Mouse (Mus musculus) adrenal gland, adult 8-10 months (tissue): ENCODE measurements around the gene Slc12a7. TPM values are rescaled to one million over a fixed set of nuclear protein-coding genes. Genes with fewer than 3 reads are reported as not detected.

Source experiments
- DNase-seq: peaks from one replicate; pipeline ENCODE4 v3.0.0; 2022
- total RNA-seq, 4 experiments: library from RNA; stranded (reverse); gene quantifications; 2 replicates each; pipeline ENCODE4 v1.2.4; 2022

Gene Slc12a7
- total RNA-seq, 4 experiments from 2014 or later: 42.4 to 95.1 (median 62.1) TPM

DNA sequence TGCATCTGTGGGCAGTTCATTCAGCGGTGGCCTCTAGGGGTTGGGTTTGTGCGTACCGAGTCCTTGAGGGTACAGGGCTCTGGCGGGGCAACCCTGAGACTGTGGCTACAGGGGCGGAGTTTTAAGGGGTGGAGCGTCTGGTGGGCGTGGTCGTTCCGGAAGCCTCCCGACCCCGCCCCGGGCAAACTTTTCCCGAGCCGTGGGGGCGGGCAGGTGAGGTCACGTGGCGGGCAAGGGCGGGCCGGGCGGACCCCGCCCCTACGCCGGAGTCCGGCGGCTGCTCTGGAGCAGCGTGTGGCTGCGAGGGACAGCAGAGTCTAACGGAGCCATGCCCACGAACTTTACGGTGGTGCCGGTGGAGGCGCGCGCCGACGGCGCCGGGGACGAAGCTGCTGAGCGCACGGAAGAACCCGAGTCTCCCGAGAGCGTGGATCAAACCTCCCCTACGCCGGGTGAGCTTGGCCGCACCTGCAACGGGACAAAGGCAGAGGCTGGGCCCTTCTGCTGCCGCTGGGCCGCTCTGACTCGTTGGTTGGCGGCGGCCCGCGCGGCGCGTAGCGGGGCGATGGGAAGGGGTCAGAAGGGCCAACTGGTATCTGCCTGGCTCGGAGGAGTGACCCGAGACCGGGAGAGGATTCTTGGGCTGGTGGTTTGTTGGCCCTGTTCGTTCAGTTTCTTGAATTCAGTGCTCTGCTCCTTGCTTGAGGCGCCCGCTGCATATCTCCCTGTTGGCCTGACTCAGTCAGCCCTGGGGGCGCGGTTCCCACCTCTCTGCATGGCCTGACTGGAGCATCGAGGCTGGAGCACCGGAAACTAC is 30.8 kb downstream of the Slc12a7 start:
- DNase-seq: peak; percentile 94

DNA sequence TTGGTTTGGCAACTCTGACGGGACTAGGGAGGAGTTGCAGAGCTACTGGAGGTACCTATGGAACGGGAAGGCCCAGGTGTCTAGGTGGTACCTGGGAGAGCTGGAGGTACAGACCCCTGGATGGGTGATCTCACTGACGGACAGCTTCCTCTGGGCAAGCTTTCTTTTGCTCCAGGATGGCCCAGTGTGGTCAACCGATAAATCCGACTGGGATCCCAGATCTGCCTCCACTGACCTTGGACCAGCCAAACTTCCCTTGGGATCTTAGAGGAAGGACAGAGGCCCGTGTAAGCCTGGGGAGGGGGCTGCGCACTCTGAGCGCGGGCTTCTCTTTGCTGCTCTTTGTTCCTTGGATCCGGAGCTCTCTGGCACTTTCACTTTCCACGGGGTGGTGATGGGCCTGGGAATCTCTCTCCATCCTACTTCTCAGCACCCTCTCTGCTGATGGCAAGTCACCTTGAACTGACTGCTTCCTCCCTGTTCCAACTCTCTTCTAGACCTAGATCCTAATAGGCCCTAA is 31.4 kb downstream of the Slc12a7 start:
- no peak for DNase-seq

DNA sequence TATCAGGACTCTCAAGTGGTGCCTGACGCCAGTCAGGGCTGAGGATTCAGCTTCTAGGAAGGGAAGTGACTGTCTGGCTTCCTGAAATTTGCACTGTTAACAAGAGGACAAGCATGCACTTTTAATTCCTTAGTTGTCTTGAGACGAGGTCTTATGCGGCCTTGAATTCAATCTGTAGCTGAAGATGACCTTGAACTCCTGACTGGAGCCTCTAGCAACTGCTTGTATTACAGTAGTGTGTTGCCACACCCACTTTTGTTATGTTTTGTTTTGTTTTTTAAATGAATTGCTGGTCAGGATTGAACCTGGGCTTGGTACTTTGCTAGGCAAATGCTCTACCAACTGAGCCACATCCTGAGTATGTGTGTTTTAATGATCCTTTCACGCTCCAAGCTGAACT is 32.5 kb downstream of the Slc12a7 start:
- no peak for DNase-seq

DNA sequence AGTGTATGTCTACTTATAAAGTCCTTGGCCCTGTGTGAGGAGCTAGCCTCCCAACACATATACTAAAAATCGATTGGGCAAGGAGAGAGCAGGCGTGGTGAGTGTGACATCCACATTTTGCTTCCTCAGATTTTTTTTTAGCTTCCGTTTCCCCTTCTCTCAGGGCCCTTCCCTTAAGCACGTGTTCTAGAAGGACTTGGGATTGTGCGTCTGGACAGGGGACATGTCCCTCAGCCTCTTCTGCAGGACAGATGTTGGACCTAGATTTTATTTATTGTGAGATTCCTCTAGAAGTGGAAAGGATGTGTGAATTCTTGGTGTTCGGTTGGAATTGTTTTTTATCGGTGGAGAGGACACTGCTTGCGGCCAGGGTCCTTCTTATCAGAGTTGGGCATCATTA is 34.3 kb downstream of the Slc12a7 start:
- no peak for DNase-seq

DNA sequence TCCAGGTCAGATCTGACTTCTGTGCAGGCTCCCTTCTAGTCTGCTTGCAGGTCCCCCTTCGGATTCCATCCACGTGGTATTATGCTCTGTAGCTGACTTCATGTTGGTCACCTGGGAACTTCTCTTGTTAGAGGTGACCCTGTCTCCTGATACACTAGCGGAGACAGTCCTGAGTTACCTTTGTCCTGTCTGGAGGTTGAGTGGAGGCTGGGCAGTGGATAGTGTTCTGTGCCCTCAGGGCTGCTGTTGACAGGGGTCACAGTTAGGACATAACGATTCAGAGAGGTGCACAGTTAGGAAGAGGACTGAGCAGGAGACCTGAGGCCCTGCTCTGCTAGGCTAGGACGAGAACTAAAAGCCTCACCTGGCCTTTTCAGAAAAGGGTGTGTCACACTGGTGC is 34.9 kb downstream of the Slc12a7 start:
- no peak for DNase-seq

DNA sequence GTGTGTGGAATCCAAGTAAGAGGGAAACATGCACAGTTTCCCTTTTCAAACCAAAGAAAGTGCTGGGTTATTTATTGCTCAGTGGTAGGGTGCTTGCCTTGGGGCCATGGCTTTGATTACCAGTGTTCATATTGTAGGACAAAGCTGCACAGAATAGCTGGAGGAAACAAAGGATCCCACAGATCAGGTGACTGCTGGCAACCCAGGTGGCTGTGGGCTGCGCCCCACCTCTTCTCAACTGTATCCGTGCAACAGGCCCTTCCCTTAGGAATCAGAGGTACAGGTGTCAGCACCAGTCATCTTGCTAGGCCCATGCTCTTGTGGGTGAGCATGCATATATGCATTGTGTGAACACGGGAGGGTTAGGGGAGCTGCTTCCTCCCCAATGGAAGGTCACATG is 35.4 kb downstream of the Slc12a7 start:
- DNase-seq: no peak

GRCm38 (mm10) chr13:73769916-73770682 is 37.2 kb downstream of the Slc12a7 start:
- DNase-seq: no peak

- no peak for DNase-seq
Observed at GRCm38 (mm10) chr13:73771131-73771530, 38.2 kb downstream of the Slc12a7 start.

DNA sequence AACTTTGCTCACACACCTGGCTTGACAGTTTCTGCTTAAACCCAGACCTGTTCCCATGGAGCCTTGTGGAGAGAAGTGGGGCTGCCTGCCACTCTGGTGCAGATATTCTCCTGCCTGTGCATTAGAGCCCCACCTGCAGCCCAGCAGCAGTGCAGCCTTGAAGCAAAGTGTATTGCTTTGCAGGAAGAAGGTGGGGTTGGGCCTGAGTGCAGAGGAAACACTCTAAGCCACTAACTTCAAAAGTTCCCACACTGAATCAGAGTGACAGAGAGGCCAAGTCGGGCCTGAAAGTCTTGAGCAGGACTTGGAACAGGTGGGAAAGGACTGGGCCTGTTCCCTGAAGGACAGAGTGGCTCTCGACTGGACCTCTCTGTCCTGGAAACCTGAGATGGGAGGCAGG is 39.8 kb downstream of the Slc12a7 start:
- DNase-seq: no peak

DNA sequence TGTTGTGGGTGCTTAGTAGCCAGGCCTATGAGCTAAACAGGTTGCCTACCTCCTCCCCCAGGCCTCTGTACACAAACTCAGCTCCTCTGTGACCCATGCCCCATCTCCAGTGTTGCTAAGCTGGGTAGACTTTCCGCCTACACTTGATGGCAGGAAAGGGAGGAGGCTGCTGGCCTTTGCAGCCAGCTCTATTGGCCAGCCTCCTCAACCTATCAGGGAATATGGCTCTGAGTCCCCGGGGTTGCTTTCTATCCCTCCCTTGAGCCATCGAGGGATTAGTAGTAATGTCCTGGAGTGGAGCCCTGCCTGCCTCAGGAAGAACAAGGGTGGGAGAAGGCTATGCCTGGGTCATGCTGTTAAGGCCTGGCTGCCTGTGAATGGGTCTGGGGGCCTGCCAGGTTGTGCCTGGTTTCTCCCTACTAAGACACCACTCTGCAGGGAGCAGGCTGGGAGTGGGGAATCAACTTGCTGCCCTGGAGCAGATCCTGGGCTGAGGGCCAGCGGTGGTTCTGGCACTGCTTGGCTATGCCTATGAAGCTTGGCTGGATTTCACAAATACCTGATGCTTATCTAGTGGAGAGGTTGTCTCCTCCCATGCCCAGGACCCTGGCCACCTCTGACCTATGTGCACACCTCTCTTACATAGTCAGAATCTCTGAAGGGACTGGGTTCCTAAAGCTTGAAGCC is 40.8 kb downstream of the Slc12a7 start:
- DNase-seq: peak; percentile 35

DNA sequence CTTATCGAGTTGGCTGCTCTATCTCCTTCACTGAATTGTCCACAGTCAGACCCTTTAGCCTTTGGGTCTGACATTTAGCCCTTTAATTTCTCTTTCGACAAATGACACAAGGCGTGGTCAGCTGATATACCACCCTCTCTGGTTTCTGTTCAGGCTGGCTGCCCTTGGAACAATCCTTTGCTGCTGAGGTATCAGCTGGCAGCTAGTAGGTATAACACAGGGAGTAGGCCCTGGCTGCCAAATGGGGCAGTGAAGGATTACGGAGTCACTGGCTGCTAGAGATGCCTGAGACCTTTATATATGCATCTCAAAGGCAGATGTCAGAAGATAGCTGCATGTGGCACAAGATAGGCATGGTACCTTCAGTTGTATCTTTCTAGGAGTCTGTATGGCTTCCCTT is 42.9 kb downstream of the Slc12a7 start:
- no peak for DNase-seq

DNA sequence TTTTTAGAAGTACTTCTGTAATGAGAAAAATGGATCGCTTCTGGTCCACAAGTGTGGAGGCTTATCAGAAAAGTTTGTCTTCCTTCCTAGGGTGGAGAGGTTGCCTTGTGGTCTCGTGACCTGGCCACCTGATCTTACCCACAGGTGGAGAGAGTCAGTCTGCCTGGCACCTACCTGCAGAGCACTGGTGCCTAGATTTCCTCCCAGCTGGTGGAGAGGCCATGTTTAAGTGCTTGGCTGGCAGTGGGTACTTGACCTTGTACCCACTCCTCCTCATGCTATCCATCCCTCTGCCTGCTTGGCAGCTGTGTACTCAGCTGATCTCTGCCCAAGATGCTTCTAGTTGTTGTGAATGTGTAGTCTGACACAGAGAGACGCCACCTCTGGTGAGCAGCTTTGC is 44.7 kb downstream of the Slc12a7 start:
- no peak for DNase-seq

- no peak for DNase-seq
Observed at GRCm38 (mm10) chr13:73782486-73782885, 49.6 kb downstream of the Slc12a7 start.

GRCm38 (mm10) chr13:73792176-73792575 is 59.3 kb downstream of the Slc12a7 start:
- peak; percentile 40 for DNase-seq

DNA sequence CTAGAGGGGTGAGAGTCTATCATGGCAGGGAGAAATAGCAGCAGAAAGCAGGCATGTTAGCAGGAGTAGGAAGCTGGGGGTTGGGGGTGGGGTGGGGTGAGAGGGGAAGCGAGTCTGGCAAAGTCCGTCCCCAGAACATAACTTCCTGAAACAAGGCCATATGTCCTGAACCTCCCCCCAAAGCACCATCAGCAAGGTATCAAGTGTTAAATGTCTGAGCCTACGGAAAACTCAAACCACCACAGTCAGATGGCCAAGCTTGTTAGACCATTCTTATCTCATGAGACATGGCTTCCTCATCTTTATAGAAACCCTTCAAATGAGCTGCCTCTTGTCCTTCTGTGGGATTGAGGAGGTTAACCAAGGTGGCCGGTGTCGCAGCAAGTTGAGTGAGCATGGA is 60.3 kb downstream of the Slc12a7 start:
- DNase-seq: no peak

DNA sequence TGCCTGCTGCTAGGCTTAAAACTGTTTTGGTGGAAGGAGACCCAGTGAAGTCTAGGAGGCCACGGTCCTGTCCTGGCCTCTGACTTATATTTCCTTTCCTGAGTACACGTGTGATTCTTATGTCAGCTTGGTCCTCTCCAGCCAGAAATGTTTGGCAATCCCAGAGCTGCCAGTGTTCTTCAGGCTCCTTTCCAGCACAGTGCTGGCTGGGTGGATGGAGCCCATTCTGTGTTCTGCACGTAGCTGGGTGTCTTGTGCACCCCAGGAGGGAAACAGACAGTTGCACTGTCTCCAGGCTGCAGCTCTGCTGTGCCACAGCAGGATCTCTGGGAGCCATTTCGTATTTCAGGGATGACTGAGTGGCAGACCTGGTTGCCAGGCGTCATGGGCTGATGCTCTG is 66.2 kb downstream of the Slc12a7 start:
- DNase-seq: no peak

DNA sequence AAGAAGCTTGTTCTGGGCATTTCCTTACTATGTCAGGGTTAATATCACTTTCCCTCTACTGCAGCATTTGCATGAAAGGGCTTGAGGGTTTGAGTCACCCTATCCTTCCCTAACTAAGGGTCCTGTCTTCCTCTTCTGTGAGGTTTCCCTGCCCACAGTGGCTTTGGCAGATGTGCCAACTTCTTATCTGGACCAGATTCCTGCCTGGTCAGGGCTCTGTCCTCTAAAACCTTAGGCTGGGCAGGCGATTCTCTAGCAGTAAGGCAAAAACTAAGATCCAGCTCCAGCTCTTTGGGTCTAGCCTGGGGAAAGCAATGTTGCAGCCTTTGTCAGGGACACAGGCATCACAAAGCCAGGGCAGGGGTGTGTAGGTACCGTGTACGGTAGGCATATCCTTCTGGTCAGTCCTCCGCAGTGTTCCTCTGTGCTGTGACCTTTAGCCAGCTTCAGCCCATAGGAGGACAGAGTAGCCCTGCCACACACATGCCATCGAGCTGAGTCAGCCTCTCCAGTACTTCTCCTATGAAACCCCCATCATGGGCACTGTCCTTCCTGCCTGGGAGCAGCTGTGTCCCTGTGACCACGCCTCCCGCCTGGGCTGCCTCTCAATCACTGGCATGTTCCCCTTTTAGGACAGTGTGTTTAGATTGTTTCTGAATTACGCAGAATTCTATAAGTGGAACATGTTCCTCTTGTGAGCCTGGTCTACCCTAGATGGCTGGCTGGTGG is 70.7 kb downstream of the Slc12a7 start:
- DNase-seq: peak; percentile 87

DNA sequence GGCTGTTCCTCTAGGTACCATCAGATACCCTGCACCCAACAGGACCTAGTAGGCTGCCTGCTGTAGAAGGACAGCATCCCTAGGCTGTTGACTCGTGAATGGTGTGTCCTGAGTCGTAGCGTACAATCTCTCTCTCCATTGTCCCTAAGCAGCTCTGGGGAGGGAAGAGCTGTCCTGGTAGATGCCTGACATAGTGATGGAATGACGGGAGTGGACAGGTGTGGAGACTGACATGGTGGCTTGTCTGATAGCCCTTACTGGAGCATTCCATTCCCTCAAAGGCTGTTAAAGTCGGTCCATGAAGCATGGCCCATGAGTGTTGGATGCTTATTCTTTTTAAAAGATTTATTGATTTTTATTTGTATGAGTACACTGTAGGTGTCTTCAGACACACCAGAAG is 72.0 kb downstream of the Slc12a7 start:
- DNase-seq: no peak

- DNase-seq: no peak
Observed at GRCm38 (mm10) chr13:73812936-73813335, 80.0 kb downstream of the Slc12a7 start.

- no peak for DNase-seq
Observed at GRCm38 (mm10) chr13:73814181-73814580, 81.3 kb downstream of the Slc12a7 start.

DNA sequence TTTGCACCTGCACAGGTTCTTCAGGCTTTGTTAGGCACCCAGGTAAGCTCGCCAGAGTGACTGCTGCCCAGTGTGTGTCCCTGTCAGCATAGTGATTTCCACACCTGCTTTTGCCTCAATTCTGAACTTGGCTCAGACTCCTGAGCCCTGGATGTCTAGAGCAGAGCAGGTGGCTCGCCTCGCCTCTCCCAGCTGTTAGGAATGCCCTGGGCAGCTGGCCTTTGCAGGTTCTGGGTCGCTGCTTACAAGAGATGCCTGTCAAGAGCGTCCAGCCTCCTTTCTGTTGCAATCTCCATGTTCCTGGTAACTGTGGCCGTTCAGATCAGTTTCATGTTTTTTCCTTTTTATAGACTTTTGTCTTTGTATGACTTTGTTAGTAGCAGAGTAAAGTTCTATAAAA is 83.4 kb downstream of the Slc12a7 start:
- no peak for DNase-seq

GRCm38 (mm10) chr13:73818921-73819320 is 86.0 kb downstream of the Slc12a7 start:
- DNase-seq: no peak
